8 mouse cellular contexts compared by ENCODE assay signal in genomic region chr9:100616947-100617346, GRCm38 (mm10). TPM values are rescaled to one million over a fixed set of nuclear protein-coding genes. Genes with fewer than 3 reads are reported as not detected.
DNase-seq lines count a peak whose midpoint lies in the region; ATAC-seq lines count a peak whose summit lies in the region.

No protein-coding gene starts in this region.

- ATAC-seq in liver, embryonic 12.5 days, result no peak
- ATAC-seq in erythroblast, adult 5-6 weeks (replicated peaks; ENCODE audit: low FRiP score, poor library complexity, severe bottlenecking), result no peak

- no peaks in the 10 kb centered on the region for H3K36me3 ChIP-seq in liver, embryonic 12.5 days

- H3K9me3 ChIP-seq in liver, embryonic 12.5 days (replicated peaks), result no peaks in the 10 kb centered on the region

- no peaks in the 10 kb centered on the region for H3K27me3 ChIP-seq in liver, embryonic 12.5 days (replicated peaks)

- no peak overlapping the region for H3K4me2 ChIP-seq in liver, embryonic 12.5 days

- WGBS in liver, embryonic 12.5 days (ENCODE audit: insufficient replicate concordance), result 70% methylated on average over 11 of the region's 11 CpGs

- H3K9ac ChIP-seq in liver, embryonic 12.5 days, result no peak overlapping the region

- DNase-seq in embryo, embryonic 10 days (ENCODE audit: low spot score), result peak; percentile 15
- DNase-seq in embryo, embryonic 9.5 days (ENCODE audit: extremely low spot score), result no peak
- peak; percentile 11 for DNase-seq in liver
- peak; percentile 13 for DNase-seq in gastrocnemius, postnatal 14 days
- peak; percentile 57 for DNase-seq in lung, postnatal 14 days
- no peak for DNase-seq in spleen, postnatal 10 days (ENCODE audit: low spot score in 2 of 2)

- intact Hi-C loops in gastrocnemius, postnatal 14 days (cut with DNase I; ENCODE audit: low total_unique reads), result no loop called here

- H3K4me1 ChIP-seq in liver, embryonic 12.5 days, result no peaks in the 10 kb centered on the region

- no peak overlapping the region for H3K4me3 ChIP-seq in liver, embryonic 12.5 days

- no peak overlapping the region for H3K27ac ChIP-seq in liver, embryonic 12.5 days

RNA-seq across cellular contexts. Expression of gene Stag1, which starts 19.3 kb away (rescaled TPM):
- polyA plus RNA-seq in liver, embryonic 12.5 days (2016; fragmentation: Nextera tagmentation; extraction: Ambion mirVana), result 30.0 TPM in 2 replicates
- total RNA-seq in gastrocnemius, postnatal 14 days (2021), result 10 to 100 TPM; 24.2 to 27.9 TPM
- 22.8 and 50.5 TPM in 2 replicates for total RNA-seq in erythroblast, adult 5-6 weeks (2015; ENCODE audit: low replicate concordance)
- total RNA-seq in erythroblast, adult 5-6 weeks (2017; ENCODE audit: low replicate concordance), result 64.5 and 64.7 TPM in 2 replicates

RNA-seq across cellular contexts. Expression of gene Slc35g2, which starts 46.1 kb away (rescaled TPM):
- polyA plus RNA-seq in liver, embryonic 12.5 days (2016; fragmentation: Nextera tagmentation; extraction: Ambion mirVana), result 1.4 and 1.5 TPM in 2 replicates
- total RNA-seq in gastrocnemius, postnatal 14 days (2021), result under 1 TPM; 0.60 to 0.80 TPM
- not detected in 2 replicates for total RNA-seq in erythroblast, adult 5-6 weeks (2015; ENCODE audit: low replicate concordance)
- not detected in 2 replicates for total RNA-seq in erythroblast, adult 5-6 weeks (2017; ENCODE audit: low replicate concordance)

Comparison
In these comparisons a context has a peak if more than half of its experiments do, and no peak if none do; other contexts are left out.
1. DNase-seq: peak in embryo, embryonic 10 days (single experiment), liver (single experiment), gastrocnemius, postnatal 14 days (single experiment) and lung, postnatal 14 days (single experiment); none in embryo, embryonic 9.5 days (single experiment) and spleen, postnatal 10 days (0 of 2).